Mouse (Mus musculus) spleen, adult 2 months (tissue): ENCODE measurements at regions not wholly inside any gene's neighbourhood (a gene's known extent, or its start where the extent isn't known, plus 50 kb on each side); places are given as distances from the start of the nearest gene placed in this dataset.

ENCODE experiments used
- CTCF ChIP-seq: fragments of 200-500 bp; IDR thresholded peaks from 2 replicates; pipeline ENCODE4 v1.5.1; 2011; ENCODE audit warnings: mild to moderate bottlenecking, inconsistent platforms; ENCODE audit not compliant: insufficient read depth, insufficient read length, insufficient replicate concordance; ENCODE audit errors: extremely low read depth
- POLR2A ChIP-seq: fragments of 200-500 bp; IDR thresholded peaks from 2 replicates; pipeline ENCODE4 v1.6.1; 2011; ENCODE audit warnings: low read depth, low read length, inconsistent platforms

- TF ChIP-seq CTCF (no peak), POLR2A (no peak)
Measured at GRCm38 (mm10) chr9:23064001-23064400, 158.9 kb upstream of the Bmper start.
